Mouse (Mus musculus) heart, adult 2 months (tissue): ENCODE results near the gene Capn8.

Experiments used
- CTCF ChIP-seq: fragments of 200-600 bp; IDR thresholded peaks from 2 replicates; pipeline ENCODE4 v1.8.1; 2022; ENCODE audit warnings: antibody characterized with exemption, mild to moderate bottlenecking, moderate library complexity
- EP300 ChIP-seq: fragments of 200-500 bp; IDR thresholded peaks from 2 replicates; pipeline ENCODE4 v1.6.1; 2011; ENCODE audit warnings: low read depth, low read length, control low read depth; ENCODE audit not compliant: insufficient read depth
- POLR2A ChIP-seq: fragments of 200-500 bp; IDR thresholded peaks from 2 replicates; pipeline ENCODE4 v1.6.1; 2011; ENCODE audit warnings: mild to moderate bottlenecking, low read depth, low read length, control low read depth; ENCODE audit not compliant: insufficient read depth

GRCm38 (mm10) chr1:182522961-182523360 lies 41.8 kb upstream of the Capn8 start:
- no peak for TF ChIP-seq POLR2A
- no peak for TF ChIP-seq EP300
- TF ChIP-seq CTCF: no peak
